In the genomic region with DNA sequence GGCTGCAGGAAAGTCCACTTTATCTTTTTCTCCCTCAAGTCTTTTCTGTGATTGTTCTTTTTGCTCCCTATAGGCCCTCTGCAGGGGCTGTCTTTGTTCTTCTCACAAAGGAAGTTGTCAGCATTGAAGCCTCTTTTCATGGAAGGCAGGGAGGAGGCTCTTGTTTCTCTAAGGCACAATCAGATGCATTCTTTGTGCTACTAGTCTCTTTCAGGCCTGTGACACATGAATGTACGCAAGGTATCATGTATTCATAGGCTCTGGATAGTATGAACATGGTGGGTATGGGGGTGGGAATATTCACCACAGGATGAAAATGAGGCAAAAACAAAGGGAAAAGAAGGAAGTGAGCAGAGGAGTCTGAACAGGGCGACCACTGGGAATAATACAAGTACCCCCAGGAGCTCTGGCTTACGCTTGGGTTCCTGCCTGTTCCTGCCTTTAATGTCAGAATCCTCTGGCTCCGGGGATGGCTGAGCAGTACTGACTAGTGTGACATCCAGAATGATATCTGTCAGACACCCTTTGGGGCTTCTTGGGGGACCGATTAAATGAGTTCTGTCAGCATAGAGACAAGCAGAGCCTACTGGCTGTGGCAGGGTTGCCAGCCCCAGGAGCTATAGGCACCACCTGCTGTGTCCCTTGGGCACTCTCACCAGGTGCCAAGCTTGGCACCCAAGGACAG, we compare ENCODE assay signal across 20 mouse cellular contexts.
DNase-seq lines count a peak whose midpoint lies in the region; ATAC-seq lines count a peak whose summit lies in the region.
"Had no signal": no experiment of that assay in that cellular context is flagged by ENCODE, and none has a peak within 500 bp of the region (broad histone marks: within the 10 kb centered on the region; RNA-seq: fewer than 3 reads in every experiment).

No protein-coding gene starts in this region.

- H3K9me3 ChIP-seq in embryonic facial prominence, embryonic 15.5 days (replicated peaks): no peaks in the 10 kb centered on the region
- no peaks in the 10 kb centered on the region for H3K9me3 ChIP-seq in hindbrain, embryonic 15.5 days
- H3K9me3 ChIP-seq: embryonic facial prominence, embryonic 12.5 days; liver, embryonic 13.5 days had no signal

- no peaks in the 10 kb centered on the region for H3K4me1 ChIP-seq in embryonic facial prominence, embryonic 15.5 days
- H3K4me1 ChIP-seq in hindbrain, embryonic 15.5 days (replicated peaks): no peaks in the 10 kb centered on the region
- H3K4me1 ChIP-seq: embryonic facial prominence, embryonic 12.5 days; liver, embryonic 13.5 days had no signal

- H3K36me3 ChIP-seq in embryonic facial prominence, embryonic 15.5 days: no peaks in the 10 kb centered on the region
- no peaks in the 10 kb centered on the region for H3K36me3 ChIP-seq in hindbrain, embryonic 15.5 days
- H3K36me3 ChIP-seq: embryonic facial prominence, embryonic 12.5 days; liver, embryonic 13.5 days had no signal

- H3K9ac ChIP-seq in embryonic facial prominence, embryonic 15.5 days: no peak overlapping the region
- no peak overlapping the region for H3K9ac ChIP-seq in hindbrain, embryonic 15.5 days
- H3K9ac ChIP-seq: embryonic facial prominence, embryonic 12.5 days; liver, embryonic 13.5 days had no signal

- peak; percentile 14 for DNase-seq in ES-CJ7 (ENCODE audit: low read depth, low spot score)
- peak; percentile 60 for DNase-seq in R1 (ENCODE audit: low read depth, low spot score)
- no peak for DNase-seq in layer of hippocampus, postnatal 14 days (ENCODE audit: low spot score in 2 of 2)
- DNase-seq in spleen, postnatal 10 days (ENCODE audit: low spot score in 2 of 2): no peak
- no peak for DNase-seq in frontal cortex, postnatal 36 days (ENCODE audit: low spot score in 2 of 2)
- DNase-seq in gastrocnemius, postnatal 14 days: no peak
- DNase-seq: adrenal gland, adult 2 months; cerebellum, adult 8-10 months; kidney, postnatal 10 days; layer of hippocampus, adult 9-11 months; left cerebral cortex, postnatal 4 days; liver, embryonic 13.5 days; lung, postnatal 36 days; spleen, adult 18-20 months had no signal

- WGBS in embryonic facial prominence, embryonic 15.5 days: 47% methylated on average over 5 of the region's 5 CpGs
- WGBS in hindbrain, embryonic 15.5 days: 17% methylated on average over 5 of the region's 5 CpGs

- ATAC-seq in embryonic facial prominence, embryonic 15.5 days (ENCODE audit: insufficient number of reproducible peaks, low FRiP score, low TSS enrichment, low read depth): peak; percentile 34; the same call in 1 of the 2 replicates
- 0 out of 2 replicates have a peak, but pooled peaks have one; percentile 27 for ATAC-seq in hindbrain, embryonic 15.5 days (ENCODE audit: low FRiP score, low read depth)
- ATAC-seq: intestine, embryonic 16.5 days had no signal

- intact Hi-C loops in gastrocnemius, postnatal 14 days (cut with DNase I; ENCODE audit: low total_unique reads): no loop called here

- H3K4me2 ChIP-seq in embryonic facial prominence, embryonic 15.5 days (replicated peaks): no peak overlapping the region
- no peak overlapping the region for H3K4me2 ChIP-seq in hindbrain, embryonic 15.5 days
- H3K4me2 ChIP-seq: embryonic facial prominence, embryonic 12.5 days; liver, embryonic 13.5 days had no signal

- H3K27me3 ChIP-seq in embryonic facial prominence, embryonic 15.5 days: no peaks in the 10 kb centered on the region
- no peaks in the 10 kb centered on the region for H3K27me3 ChIP-seq in hindbrain, embryonic 15.5 days
- H3K27me3 ChIP-seq: CH12.LX; embryonic facial prominence, embryonic 12.5 days; liver, embryonic 13.5 days had no signal

- no peak overlapping the region for H3K4me3 ChIP-seq in embryonic facial prominence, embryonic 15.5 days (replicated peaks)
- H3K4me3 ChIP-seq in hindbrain, embryonic 15.5 days: no peak overlapping the region
- H3K4me3 ChIP-seq: embryonic facial prominence, embryonic 12.5 days; liver, embryonic 13.5 days had no signal

- no peak overlapping the region for H3K27ac ChIP-seq in embryonic facial prominence, embryonic 15.5 days (replicated peaks)
- H3K27ac ChIP-seq in hindbrain, embryonic 15.5 days (replicated peaks): no peak overlapping the region
- H3K27ac ChIP-seq: embryonic facial prominence, embryonic 12.5 days; liver, embryonic 13.5 days; stomach, postnatal 0 days had no signal

Comparison
In these comparisons a context has a peak if more than half of its experiments do, and no peak if none do; other contexts are left out.
1. DNase-seq: peak in ES-CJ7 (single experiment) and R1 (single experiment); none in layer of hippocampus, postnatal 14 days (0 of 2), spleen, postnatal 10 days (0 of 2), frontal cortex, postnatal 36 days (0 of 2) and gastrocnemius, postnatal 14 days (single experiment).